Mouse (Mus musculus) heart, postnatal 0 days (tissue): Measurements from ENCODE around the gene H2al1d.

Source experiments
- CTCF ChIP-seq: IDR thresholded peaks from 2 replicates; pipeline ENCODE4 v1.5.1; 2016; ENCODE audit warnings: antibody characterized with exemption, control low read depth, low read depth
- EP300 ChIP-seq: IDR thresholded peaks from 2 replicates; pipeline ENCODE4 v1.6.1; 2016; ENCODE audit warnings: antibody characterized with exemption, low read depth

- TF ChIP-seq CTCF (no peak), EP300 (no peak)
Observed at GRCm38 (mm10) chrX:11345762-11346161, 37.1 kb downstream of the H2al1d start.
